Mouse (Mus musculus): Measurements from ENCODE around the gene Mef2c.

Gene Mef2c

GRCm38 (mm10) chr13:83503919-83504318 is at the start of gene Mef2c:
Gene Mef2c (plus strand): TSS chr13:83504034.
- DNase-seq: no peak

- DNase-seq: peak in 1 of 2 experiments; percentile 4
Observed at GRCm38 (mm10) chr13:83458729-83459128, 45.1 kb upstream of the Mef2c start.

- no peak for DNase-seq
Observed at GRCm38 (mm10) chr13:83459600-83459999, 44.2 kb upstream of the Mef2c start.

GRCm38 (mm10) chr13:83460620-83461019 is 43.2 kb upstream of the Mef2c start:
- DNase-seq: no peak

- no peak for DNase-seq
Observed at GRCm38 (mm10) chr13:83461556-83461955, 42.3 kb upstream of the Mef2c start.

GRCm38 (mm10) chr13:83466756-83467155 is 37.1 kb upstream of the Mef2c start:
- DNase-seq: no peak

- DNase-seq: no peak
Observed at GRCm38 (mm10) chr13:83468794-83469193, 35.0 kb upstream of the Mef2c start.

GRCm38 (mm10) chr13:83473755-83474154 is 30.1 kb upstream of the Mef2c start:
- no peak for DNase-seq

- DNase-seq: no peak
Observed at GRCm38 (mm10) chr13:83480388-83480787, 23.4 kb upstream of the Mef2c start.

GRCm38 (mm10) chr13:83481310-83481709 is 22.5 kb upstream of the Mef2c start:
- DNase-seq: peak in 1 of 2 experiments; percentile 17

- no peak for DNase-seq
Observed at GRCm38 (mm10) chr13:83482087-83482486, 21.7 kb upstream of the Mef2c start.

- no peak for DNase-seq
Observed at GRCm38 (mm10) chr13:83484215-83484614, 19.6 kb upstream of the Mef2c start.

GRCm38 (mm10) chr13:83484721-83485369 is 19.0 kb upstream of the Mef2c start:
- DNase-seq: no peak

- DNase-seq: no peak
Observed at GRCm38 (mm10) chr13:83492051-83492450, 11.8 kb upstream of the Mef2c start.

GRCm38 (mm10) chr13:83497708-83498107 is 6.1 kb upstream of the Mef2c start:
- no peak for DNase-seq

- DNase-seq: no peak
Observed at GRCm38 (mm10) chr13:83499526-83499925, 4.3 kb upstream of the Mef2c start.

- DNase-seq: no peak
Observed at GRCm38 (mm10) chr13:83507687-83508086, 3.9 kb downstream of the Mef2c start.

- no peak for DNase-seq
Observed at GRCm38 (mm10) chr13:83515013-83515547, 11.2 kb downstream of the Mef2c start.

- DNase-seq: peak; percentile 67 to 77
Observed at GRCm38 (mm10) chr13:83517660-83518609, 14.1 kb downstream of the Mef2c start.

- no peak for DNase-seq
Observed at GRCm38 (mm10) chr13:83520807-83521206, 17.0 kb downstream of the Mef2c start.

- peak; percentile 64 to 79 for DNase-seq
Observed at GRCm38 (mm10) chr13:83523232-83523969, 19.6 kb downstream of the Mef2c start.

- DNase-seq: peak; percentile 76 to 81
Observed at GRCm38 (mm10) chr13:83524159-83524901, 20.5 kb downstream of the Mef2c start.

All from kidney, postnatal 4 days (tissue).